Mouse (Mus musculus) left cerebral cortex, adult 18-20 months (tissue): ENCODE measurements around the gene Kazn. TPM values are rescaled to one million over a fixed set of nuclear protein-coding genes. Genes with fewer than 3 reads are reported as not detected.

ENCODE experiments used
- DNase-seq, 2 experiments: peaks; one replicate each; pipeline ENCODE4 v3.0.0; 2021 to 2022; ENCODE audit warnings: low spot score in 2 of 2, mixed read lengths in 1 of 2
- total RNA-seq, 2 experiments: library from RNA; stranded (reverse); gene quantifications; 2 replicates each; pipeline ENCODE4 v1.2.3; 2021

The Kazn gene
- total RNA-seq, 2 experiments from 2014 or later = 76.8 to 79.4 TPM

DNA sequence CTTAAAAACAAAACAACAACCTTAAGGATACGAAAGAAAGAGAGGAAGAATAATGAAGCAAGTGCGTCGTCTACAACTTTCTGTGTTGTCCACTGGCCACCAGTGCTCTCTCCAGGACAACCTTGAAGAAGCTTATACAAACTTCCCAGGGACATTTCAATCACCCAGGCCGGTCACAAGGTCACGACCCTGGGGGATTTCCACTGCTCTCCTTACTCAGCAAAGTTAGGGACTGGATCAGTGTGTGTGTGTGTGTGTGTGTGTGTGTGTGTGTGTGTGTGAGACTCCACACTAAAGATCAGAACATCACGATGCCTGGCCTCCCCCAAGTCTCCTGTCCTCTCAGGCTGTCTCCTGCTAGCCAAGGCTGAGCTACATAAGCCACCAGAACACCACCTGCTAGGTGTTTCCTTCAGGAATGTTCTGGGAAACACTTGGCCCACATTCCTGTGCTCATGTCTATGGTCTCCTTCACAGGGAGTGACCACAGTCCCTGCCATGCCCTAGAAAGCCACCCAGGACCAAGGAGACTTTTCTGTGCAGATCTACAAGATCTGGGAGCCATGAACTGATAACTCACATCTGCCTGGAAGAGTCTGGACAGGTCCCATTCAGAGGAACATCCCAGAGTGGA lies 3.7 kb upstream of the Kazn start:
- no peak for DNase-seq

DNA sequence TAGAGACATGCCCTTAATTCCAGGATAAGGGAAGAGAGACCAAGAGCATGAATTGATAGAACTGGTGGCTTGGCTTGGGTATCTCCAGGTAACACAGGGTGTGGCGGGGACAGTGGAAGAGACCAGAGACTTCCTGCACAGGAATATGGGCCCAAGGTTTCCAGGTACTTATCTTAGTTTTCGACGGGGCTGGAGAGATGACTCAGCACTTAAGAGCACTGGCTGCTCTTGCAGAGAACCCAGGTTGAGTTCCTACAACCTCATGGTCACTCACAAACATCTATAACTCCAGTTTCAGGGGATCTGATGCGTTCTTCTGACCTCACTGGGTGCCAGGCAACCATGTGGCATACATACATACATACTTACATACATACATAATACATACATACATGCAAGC lies 3.0 kb upstream of the Kazn start:
- DNase-seq = no peak

DNA sequence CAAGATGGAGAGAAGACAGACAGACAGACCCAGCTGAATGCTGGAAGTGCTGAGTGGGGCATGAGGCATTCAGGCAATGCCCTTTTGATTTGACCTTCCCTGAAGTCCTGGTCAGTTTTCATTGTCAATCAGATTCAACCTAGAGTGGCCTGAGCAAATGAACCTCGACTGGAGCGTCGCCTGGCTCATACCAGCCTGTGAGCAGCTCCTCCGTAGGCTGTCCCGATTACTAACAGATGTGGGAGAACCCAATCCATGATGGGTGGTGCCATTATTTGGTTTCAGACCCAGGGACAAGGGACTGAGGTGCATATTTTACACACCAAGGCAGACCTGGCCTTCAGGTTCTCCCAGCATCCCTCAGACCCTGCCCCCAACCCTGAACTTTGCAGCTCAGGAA lies 1.7 kb upstream of the Kazn start:
- no peak for DNase-seq

DNA sequence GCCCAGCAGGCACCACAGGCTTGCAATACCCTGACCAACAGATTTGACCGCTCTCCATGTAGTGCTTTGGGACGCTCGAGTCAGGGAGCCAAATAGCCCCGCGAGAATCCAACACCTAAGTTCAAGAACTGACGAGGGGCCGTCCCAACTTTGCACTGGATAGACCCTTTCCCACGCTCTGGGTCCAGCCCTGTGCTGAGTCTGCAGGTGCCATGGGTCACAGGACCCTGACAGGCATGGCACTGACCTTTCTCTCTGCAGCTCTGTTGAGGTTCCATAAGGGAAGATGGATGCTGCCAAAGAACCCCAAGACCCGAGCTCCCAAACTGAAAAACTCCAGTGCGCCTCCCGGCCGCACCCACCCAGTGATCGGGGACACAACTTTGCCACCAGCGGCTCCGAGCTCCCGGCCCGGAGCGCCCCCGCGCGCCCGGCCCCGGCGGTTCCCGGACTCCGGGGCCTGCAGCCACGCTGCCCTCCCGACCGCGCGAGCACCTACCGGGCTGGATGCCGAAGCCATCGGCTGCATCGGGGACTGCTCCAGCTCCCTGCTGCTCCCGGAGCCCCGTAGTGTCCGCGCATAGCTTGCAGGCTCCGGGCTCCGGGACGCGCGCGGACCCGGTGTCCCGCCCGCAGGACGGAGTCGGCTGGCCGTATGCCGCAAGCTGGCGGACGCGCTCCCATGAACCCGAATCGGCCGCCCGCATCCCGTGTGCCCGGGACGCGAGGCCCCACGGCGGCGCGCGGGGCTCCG lies 538 bp downstream of the Kazn start:
- peak; percentile 39 to 42 for DNase-seq

DNA sequence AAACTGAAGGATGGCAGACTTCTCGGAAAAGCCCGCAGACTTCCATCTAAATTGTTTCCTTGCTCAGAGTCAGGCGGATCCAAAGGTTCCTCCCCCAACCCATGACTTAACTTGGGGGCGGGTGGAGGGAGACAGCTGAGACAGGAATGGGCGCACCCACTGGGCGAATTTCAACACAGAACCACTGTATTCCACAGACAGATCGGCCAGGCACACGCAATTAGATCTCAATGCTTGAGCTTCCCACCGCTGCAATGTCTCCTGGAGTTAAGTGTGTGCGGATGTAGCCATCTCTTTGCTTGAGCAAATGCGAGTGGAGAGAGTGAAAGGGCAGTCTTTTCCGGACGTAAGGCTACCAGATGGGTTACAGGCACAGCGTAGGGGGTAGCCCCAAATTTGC lies 1.2 kb downstream of the Kazn start:
- DNase-seq = no peak

DNA sequence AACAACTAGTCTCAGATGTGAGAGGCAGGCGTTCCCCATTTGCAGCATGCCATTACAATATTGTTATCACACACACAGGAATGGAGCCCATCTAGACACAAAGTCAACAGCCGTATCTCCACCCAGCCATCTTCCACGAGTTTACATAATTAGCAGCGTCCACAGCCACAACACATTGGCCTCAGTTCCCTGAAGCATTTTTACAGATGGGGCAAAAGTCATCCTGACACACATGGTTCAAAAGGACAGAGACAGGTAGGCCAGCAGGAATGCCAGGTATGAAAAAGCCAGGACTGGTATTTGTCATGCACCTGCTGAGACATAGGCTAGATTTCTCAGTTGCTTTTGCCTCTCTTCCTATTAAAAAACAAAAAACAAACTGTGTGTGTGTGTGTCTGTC lies 2.5 kb downstream of the Kazn start:
- DNase-seq = no peak

DNA sequence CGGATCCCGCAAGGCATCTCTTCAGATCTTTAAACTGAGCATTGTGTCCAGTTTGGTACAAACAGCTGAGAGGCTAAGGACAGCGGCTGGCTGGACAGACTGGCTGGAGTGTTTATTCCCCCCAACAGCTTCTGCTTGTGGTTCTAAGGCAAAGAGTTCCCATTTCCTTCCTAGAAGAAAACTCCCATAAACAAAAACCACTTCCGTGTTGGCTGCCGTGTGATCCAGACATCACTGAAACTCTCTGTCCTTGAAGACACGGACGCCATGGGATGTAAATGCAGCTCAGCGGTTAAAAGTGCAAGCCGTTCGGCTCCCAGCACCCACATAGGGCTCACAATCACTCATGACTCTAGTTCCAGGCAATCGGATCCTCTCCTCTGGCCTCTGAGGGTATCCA lies 3.8 kb downstream of the Kazn start:
- DNase-seq = no peak

DNA sequence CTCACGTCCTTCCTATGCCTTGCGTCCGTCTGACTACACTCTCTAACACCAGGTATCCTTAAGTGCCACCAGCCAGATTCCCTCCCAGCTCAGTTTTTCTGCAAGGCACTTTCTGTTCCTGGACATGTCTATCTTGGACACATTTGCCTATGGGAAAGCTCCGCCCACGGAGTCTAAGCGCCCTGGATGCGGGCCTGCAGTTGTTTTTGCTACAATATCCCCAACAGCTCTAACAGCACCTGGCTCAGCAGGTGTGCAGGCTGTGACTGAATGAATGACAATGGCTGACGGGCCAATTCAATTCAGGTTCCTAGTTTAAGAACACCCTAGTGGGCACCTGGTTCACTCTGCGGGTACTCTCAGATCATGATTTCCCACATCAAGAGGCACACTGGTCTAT lies 4.4 kb downstream of the Kazn start:
- DNase-seq = no peak

DNA sequence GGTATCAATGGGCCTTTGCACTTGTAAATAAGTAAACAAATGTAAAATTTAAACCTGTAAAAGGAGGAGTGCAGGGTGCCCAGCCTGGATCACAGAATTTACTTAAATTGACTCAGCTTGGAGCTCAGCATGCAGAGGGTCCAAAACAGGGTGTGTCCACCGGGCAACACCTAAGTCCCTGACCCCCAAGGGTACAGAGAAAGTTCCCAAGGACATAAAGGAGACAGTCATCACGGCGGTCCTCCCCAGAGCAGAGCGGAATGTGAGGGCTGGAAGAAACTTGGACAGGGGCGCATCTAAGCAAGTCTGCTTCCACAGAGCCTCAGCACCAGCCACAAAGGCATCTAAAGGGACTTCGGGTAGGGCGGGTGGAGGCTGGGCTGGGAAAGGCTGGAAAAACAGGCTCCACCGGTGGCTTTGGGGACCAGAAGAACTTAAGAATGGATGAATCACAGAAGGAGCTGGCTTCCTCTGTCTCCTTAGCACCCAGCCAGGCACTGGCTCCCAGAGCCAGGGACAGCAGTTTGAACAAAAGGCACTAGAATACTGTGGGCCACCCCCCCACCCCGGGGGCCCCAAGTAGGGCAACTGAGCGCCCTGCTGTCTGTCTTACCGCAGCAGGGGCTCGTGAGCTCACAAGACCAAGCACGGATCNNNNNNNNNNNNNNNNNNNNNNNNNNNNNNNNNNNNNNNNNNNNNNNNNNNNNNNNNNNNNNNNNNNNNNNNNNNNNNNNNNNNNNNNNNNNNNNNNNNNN lies 10.2 kb downstream of the Kazn start:
- DNase-seq = no peak

DNA sequence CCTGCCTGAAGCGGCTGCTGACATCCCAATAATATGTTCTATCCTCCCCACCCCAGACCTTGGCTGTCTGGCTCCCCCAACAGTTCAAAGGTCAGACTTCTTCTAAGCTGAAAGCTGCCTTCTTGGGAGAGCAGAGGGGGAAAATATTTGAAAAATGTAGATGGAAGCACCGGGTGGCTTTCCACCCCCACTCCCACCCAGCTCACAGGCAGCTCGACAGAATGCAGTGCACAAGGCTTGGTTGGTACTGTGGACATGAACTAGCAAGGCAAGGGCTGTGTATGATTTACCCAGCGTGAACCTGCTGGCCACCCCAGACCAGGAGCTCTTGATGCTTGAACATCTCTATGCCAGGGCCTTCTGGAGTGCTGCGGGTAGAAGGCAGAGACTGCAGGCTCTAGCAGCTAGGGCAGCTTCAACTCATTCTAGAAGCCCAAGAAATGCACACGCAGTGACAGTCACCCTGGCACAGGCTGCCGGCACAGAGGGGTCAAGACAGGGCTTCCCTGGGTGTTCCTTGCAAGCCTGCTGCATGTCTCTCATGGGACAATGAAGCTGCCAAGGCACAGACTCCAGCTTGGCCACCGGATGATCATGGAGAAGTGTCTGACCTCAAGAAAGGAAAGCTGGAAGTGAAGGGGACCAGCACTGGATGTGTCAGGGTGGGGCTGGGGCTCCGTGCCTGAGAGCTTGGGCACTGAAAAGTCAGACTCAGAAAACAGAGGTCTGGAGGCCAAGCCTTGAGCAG lies 15.1 kb downstream of the Kazn start:
- DNase-seq = no peak

DNA sequence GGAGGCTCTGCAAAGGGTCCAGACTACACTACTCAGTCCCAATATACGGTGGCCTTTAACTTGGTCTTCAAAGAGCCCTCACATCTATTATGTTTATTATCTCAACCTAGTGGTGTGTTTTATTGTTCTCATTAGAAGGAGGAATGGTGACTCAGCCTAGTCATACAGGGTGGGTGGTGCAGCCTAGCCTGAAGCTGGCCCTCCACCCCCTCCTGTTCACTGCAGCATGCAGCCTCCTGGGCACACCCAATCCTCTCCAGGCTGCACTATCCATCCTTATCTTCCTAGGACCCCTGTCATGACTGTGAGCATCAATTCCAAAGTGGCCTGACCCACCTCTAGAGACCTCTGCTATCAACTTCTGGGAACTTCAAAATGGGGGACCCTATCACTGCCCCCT lies 16.8 kb downstream of the Kazn start:
- DNase-seq = no peak

DNA sequence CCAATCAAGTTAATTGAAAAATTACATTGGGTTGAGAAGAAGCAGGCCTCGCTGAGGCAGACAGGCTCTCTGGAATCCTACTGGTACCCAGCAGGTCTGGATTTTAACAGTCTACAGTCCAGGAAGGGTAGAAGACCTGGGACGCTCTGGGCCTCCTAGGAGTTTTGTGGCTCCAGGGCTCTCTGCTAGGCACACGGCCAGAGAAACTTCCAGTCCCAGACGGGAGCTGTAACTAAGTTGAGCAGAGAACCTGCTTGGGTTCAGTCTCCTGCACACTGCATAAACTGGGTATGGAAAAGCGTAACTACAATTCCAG lies 17.5 kb downstream of the Kazn start:
- DNase-seq = no peak

DNA sequence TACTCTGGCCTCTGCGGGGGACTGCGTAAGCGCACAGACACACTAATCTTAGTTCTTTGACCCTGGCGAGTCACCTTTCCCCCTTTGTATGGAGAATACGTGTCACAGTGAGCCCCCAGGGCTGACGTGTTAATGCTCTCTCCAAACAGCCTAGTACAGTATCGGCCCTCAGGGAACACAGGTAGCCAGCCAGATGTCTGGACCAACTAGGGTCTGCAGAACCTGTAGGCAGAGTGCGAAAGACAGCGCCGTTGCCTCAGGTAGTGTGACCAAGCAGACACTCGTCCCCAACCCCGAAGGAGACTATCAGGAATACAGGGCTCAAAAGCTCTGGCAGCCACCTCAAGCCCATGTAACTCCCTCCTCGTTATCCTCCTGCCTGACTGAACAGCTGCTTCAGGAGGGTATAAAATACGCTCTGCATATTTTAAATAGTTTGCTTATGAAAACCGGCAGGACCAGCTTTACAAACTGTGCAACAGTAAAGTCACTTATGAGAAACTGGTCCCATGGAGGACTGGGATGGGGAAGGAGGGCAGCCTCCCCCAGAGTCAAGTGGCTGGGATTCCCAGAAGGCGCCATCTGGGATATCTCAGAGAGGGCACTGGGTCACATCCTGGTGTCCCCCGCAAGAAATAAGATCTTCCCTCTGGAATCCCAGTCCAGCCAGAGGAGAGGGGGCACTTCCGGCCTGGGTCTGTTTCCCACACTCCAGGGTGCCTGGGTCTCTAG lies 18.0 kb downstream of the Kazn start:
- no peak for DNase-seq

DNA sequence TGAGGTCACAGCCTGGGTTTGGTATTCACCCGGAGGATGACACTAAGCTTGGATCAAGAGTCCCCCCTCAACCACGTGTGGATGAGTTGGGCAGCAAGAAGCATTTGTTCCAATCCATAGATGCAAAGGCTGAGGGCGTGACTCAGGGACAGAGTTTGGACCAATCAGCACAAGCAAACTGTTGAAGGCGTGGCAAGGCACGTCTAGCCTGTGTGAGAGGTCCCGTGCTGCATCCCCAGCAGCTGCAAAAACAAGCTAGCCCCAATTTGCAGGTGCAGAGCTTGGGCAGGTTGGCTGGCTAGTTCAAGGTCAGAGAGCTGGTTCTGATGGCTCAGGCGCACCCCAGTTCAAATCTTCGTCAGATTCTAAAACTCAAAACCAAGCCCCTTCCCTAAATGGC lies 20.2 kb downstream of the Kazn start:
- no peak for DNase-seq

DNA sequence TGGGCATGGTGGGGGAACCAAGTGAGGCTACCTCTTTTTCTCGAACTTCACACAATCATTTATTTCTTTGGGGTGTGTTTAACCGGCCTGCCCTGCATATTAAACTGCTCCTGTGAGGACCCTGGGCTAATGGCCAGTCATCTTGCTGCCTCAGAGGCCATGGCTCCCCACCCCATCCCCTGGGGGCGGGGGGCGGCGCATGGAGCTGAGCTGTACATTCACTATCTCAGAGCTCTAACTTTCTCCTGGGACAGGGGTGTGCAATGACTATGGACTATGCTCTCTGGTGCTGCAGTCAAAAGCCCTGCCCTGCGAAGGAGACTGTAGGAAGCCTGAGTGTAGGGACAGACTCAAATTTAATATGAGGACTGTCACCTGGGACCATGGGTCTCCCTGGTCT lies 22.2 kb downstream of the Kazn start:
- no peak for DNase-seq

DNA sequence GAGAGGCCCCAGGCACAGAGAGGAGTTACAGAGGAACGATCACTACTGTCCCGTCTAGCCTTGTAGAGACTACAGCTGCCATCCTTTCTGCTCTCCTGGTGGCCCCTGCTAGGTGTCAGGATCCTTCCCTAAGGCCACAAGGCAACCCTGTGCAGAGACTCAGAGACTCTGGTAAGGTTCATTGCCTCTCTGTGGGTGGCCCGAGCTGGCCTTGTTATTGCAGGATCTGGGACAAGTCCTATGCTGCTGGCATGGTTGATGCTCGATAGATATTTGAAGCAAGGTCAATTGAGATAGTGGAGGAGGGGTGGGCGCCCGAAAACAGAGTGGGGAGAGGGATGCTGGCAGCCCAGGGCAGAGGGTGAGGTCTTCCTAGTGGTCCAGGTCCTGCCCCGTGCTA lies 23.4 kb downstream of the Kazn start:
- DNase-seq = no peak

DNA sequence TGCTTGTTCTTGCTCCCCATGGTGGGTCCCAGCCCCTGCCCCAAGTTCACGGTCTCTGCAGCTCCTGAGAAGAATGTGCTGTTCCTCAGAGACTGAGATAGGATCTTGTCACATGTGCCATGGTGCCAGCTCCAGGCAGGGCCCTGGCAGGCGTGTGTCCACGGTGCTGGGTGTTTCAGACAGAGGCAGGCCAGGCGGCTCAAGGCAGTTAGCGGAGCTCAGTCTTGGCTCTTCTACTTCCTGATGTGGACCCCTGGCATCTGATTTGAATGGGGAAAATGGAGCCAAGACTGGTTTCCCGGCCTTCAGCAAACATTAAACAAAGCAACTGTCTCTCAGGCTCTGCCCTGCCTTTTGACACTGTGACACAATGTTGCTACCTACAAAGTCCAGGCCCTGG lies 24.7 kb downstream of the Kazn start:
- DNase-seq = no peak

DNA sequence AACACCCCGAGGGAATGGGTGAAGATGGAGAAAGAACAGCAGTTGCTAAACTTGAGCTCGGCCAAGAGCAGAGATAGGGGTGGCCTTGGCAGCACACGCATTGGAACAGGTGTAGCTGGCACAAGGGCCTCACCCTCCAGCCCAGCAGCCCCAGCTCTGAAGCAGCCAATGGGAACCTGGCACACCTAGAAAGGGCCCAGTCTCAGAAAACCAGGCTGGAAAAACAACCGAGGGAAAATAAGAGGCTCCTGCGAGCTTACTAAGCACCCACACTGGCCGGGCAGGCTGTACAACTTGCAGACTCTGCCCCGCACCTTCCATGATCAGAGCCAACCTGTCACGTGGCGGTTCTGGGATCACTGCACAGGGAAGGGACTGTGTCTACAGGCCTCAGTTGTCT lies 26.8 kb downstream of the Kazn start:
- no peak for DNase-seq

DNA sequence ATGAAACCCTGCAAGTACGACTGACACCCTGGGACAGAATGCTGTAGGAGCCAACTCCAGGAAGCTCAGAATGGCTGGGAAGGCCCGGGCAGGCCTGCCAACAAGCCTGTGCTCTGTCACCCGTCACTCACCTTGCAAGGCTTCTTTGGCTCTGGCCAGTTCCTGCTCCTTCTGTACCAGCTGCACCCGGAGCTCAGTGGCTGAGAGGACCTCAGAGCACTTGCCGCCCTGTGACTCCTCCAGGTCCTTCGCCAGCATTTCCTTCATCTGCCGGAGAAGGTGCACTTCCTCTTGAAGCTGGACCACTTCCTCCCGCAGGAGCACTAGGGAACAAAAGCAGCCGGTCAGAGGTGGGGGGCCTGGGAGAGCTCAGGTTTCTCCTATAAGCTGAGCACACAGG lies 29.3 kb downstream of the Kazn start:
- DNase-seq = no peak

DNA sequence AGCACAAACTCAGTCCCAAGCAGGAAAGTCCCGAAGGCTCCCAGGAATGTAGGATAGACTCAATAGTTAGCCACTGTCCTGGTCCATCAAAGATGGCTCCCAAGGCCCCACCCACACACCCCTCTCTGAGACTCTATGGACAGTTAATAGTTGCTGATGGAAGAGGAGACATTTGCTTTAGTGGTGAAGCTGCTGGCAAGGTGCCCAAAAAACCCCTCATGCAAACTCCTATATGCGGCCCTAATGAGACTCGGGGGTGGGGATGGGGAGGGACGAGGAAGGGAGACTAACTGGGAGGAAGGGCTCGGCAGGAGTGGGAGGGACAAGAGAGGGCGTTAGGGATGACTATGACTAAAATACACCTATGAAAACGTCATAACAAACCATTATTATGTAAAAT lies 29.7 kb downstream of the Kazn start:
- DNase-seq = no peak

DNA sequence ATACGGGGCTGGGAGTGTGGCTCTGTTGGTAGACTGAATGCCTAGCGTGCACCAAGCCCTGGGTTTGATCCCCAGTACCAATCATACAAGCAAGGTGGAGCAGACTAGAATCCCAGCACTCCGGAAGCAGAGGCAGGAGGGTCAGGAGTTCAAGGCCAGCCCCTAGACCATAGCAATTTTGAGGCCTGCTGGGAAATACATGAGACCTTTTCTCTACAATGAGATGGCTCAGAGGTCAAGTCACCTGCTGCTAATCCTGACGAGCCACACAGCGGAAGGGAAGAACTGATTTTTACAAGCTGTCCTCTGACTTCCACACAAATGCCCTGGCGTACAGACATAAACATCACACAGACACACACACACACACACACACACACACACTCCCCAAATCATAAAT lies 33.5 kb downstream of the Kazn start:
- no peak for DNase-seq
